Mouse (Mus musculus): ENCODE measurements at regions not wholly inside any gene's neighbourhood (a gene's known extent, or its start where the extent isn't known, plus 50 kb on each side); places are given as distances from the start of the nearest gene placed in this dataset.

DNA sequence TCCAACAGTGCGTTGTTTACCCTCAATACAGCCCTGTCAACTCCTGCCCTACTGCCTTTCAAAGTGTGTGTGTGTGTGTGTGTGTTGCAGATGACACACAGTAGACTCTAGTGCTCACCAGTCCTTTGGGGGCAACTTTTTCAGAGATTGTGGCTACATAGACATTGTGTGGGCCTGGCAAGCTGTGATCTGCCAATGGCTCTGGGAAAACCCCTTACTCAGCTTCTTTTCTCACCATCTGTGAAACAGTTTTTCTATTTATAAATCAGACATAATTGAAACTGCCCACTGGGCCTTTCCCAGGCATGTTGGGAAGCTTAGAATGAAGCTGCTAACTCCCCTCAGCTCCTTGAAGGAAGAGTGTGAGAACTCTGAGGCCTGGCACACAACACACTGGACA lies 369.7 kb upstream of the Fam92a start:
- DNase-seq, result no peak
- intact Hi-C loops (cut with DNase I), result no loop called here

DNA sequence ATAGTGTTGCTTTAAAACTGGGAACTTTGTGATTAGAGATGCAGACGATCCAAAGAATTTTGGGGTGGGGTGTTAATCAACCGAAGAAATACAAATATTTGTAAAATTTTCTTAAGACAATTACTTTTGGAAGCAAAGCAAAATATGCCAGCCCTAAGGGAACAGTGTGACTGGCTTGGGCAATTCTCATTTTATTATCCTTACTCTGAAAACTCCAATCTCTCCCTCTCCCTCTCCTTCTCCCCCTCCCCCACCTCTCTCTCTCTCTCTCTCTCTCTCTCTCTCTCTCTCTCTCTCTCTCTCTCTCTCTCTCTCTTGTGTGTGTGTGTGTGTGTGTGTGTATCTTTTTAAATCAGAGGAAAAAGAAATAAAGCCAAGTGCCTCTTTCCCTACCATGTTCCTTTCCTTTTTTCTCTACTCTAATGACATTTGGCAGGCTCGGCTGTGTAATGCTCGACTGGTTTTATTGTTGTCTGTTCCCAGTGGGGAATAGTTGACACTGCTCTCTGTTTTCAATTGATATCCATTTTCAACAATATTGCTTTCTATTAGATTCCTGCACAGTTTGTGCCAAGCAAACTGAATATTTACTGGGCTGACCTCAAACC lies 367.5 kb upstream of the Fam92a start:
- intact Hi-C loops (cut with DNase I), result loop anchor here (1.0 to 5.0 kb wide), 4 partner anchors 298 to 1898 kb away; no protein-coding TSS in a partner anchor
- no peak for DNase-seq

DNA sequence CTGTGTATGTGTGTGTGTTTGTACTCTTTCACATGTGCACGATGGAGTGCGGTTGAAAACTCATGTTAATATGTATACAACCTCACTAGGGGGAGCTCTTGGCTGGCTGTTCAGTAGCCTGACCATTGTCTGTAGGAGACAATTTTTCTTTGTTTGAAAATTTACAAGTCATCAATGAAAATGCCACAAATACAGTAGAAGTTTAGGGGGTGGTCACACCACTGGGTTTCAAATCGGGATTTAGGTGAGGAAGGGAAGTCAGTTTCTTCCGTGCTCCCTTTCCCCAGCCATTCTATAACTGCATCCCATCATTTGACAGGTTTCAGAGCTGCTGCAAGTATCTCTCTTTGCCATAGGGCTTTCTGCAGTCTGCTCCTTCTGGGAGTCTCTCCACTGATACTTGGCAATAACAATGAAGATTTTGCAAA lies 366.9 kb upstream of the Fam92a start:
- DNase-seq, result peak; percentile 53 to 72
- intact Hi-C loops (cut with DNase I), result loop anchor here (1.0 to 5.0 kb wide), 4 partner anchors 298 to 1899 kb away; no protein-coding TSS in a partner anchor

DNA sequence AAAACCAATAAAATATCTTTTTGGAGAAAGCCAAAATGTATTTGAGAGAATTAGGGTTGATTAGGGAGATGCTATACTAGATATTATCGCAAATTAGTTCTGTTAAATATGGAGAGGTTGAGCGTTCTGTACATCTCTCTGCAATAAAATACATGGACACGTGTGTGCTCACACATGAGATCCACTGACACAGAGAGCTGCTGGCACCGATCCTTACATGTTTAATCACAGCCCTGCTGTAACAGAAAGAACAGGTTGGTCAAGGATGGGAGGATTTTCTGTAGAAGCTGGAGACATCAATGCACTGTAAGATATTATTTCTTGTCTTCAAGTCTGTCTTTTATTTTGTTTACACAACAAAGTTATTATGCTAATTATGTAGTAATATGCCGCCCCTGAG lies 366.2 kb upstream of the Fam92a start:
- no peak for DNase-seq
- intact Hi-C loops (cut with DNase I), result loop anchor here (2.0 to 5.0 kb wide), 3 partner anchors 297 to 1899 kb away; no protein-coding TSS in a partner anchor

DNA sequence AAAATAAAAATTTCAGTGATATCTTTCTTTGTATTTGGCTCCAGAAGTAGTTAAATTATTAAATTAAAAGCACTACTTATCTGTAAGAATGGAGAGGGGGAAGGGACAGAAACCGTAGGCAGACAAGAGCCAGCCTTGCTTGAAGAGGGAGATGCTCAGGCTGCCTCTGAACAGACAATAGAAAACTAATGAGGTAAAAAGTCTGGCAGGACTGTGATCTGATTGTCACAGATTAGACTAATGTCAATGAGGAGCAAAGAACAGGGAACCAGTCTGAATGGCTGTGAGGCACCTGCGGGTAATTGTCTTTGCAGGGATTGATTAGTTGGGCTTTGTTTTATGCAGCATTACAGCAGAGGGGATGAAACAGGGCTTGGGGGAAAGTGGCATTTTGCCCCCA lies 362.3 kb upstream of the Fam92a start:
- intact Hi-C loops (cut with DNase I), result no loop called here
- no peak for DNase-seq

DNA sequence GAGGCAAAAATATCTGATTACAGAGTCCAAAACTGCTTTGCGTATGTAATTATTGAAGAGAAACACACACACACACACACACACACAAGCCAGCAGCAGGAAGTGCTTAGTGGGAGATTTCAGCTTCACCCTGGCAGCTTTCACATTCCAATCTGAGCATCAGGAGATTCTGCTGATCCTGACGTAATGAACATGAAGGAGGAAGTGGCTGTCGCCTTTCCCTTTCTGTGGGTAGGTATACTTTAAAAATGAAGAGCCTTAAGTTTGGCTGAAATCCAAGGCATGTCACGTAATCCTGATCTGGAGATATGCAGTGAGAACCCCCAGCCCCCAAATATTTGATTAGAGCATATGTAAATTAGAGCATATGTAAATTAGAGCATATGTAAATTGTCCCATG lies 361.1 kb upstream of the Fam92a start:
- intact Hi-C loops (cut with DNase I), result no loop called here
- no peak for DNase-seq

DNA sequence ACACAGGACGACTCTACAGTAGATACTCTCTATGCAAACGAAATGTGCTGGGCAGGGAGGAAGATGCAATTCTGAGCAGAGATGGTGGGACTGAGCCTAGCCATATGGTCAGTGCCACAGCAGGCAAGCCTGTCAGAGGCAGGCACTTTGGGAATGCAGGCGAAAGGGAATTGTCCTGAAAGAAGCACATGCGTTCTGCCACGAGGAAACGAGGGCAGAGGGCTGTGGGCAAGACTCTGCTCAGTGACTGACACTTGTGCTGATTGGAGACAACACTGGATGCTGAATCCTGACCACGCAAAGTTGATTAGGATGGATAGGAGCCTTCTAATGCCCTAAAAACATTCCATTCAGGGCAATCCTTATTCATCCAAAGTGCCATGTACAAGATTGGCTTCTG lies 350.5 kb upstream of the Fam92a start:
- intact Hi-C loops (cut with DNase I), result no loop called here
- no peak for DNase-seq

DNA sequence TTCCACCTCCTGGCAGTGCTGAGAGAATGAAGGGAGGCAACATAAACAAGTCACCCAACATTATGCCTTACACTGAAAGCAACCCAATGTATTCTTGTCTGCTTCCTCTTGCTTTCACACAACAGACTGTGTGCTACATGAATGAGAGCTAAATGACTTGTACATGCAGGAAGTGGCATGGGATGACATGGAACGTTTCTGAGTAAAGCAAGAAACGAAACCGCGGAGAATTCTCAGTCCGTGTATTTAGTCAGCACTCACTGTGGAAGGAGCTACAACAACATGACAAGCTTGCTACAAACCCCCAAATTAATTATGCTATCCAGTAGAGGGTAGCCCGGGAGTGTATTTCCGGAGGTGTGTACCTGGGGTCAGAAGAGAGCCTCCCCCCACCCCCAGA lies 349.4 kb upstream of the Fam92a start:
- no peak for DNase-seq
- intact Hi-C loops (cut with DNase I), result no loop called here

DNA sequence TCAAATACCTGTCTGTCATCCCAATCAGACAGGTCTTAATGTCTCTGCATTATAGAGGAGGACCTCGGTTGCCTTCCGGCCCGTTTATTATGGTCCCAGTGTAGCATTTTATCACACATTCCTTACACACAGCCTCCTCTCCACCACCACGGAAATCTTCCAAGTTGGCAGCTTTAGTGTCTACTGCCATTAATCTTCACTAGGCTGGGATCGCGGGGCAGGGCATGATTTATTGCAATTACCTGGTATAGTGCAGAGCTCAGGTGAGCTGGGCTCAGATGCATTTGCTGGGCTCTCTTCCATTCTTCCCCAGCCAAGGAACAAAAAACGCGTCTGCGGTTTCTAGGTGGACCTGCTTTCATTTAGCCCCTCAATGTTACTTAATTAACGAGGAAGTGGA lies 344.7 kb upstream of the Fam92a start:
- DNase-seq, result no peak
- intact Hi-C loops (cut with DNase I), result no loop called here

DNA sequence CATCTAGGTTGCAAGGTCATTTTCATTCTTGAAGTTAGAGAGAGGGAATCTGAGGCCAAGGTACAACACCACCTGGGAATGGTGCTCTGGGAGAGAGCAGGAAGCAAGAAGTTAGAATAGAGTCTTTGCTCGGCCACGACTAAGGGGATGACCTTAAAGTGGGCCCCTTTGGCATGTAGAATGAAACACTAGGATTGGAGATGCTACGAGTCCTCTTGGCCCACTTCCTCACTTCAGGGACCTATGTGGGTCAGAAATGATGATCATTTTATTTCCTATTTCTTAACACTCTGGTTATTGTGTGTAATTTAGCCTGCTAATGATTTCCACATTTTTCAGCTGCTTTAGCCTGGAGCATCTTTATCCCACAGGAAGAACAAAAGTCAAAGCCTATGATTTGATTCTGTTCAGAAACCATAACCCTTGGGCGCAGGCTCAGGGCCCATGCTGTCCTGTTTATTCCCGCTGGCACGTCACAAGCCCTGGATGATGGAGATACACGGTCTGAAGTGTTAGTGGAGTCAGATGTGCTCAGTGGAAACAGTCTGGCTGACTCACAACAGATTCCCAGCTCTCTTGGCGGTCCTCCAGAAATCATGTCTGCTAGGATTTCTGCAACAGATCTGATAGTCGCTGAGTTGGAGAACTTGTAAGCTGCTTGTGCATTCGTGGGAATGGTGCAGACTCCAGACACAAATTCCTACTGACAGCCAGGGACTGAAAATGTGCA lies 340.0 kb upstream of the Fam92a start:
- intact Hi-C loops (cut with DNase I), result no loop called here
- peak; percentile 65 to 75 for DNase-seq

DNA sequence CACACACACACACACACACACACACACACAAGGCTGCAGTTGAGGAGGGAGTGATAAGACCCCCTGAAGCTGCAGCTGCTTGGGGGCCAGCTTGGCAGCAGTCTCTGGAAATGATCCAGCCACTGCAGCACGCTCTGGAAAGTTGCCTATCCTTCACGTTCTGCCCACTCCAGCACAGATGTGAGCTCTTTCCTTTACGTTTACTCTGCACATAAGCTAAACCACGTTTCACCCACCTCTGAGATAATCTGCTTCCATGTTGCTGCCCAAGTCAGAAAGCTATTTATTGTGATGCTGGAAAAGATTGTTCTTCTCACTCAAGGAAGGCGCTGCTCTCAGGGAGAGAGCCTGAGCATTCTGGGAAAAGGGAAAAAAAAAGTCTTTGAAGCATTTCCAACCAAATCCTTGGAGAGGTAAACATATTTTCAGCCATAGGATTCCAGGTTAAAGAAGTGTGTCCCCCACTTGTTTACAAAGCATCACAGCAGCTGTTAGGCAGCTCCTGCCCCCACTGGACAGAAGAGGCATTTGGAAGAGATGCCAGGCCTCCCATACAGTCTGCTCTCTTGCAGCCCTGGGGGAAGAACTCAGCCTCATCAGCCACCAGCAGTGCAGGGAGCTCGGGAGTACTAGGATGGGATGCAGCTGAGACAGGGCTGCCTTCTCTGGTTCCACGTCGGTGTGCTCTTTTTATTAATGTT lies 335.2 kb upstream of the Fam92a start:
- DNase-seq, result peak in 1 of 2 experiments; percentile 14
- intact Hi-C loops (cut with DNase I), result no loop called here

DNA sequence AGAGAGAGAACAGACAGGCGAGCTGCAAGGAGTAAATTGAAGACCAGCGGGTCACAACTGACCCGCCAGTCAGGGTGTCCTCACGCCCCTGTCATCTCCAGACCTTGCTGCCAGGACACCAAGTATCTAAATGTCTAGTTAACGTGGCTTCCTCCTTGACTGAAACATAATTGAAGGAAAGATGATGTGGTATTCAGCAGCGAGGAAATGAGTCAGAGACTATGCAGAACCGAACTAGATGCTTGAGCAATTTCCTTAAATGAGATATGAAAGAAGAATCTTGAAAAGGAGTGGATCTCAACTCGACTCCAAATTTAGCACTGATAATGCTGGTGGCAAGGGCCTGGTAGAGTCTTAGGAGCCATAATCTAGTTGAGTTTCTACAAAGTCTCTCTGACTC lies 329.3 kb upstream of the Fam92a start:
- intact Hi-C loops (cut with DNase I), result no loop called here
- no peak for DNase-seq

DNA sequence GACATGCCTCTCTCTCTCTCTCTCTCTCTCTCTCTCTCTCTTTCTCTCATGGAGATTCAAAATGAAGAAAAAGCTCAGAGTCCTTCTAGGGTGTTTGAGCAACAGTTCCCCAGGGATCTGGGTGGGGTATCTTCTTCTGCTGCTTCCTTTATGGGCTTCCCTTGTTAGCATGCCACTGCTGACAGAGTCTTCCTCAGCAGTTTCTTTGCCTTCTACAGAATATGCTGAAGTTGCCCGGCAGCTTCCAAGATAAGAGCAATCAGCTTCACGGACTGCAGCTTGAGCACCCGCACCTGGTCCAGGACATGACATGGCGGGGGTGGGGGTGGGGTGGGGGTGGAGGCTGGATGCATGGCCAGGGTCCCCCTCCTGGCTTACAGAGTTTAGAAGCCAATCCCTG lies 326.6 kb upstream of the Fam92a start:
- intact Hi-C loops (cut with DNase I), result no loop called here
- DNase-seq, result no peak

DNA sequence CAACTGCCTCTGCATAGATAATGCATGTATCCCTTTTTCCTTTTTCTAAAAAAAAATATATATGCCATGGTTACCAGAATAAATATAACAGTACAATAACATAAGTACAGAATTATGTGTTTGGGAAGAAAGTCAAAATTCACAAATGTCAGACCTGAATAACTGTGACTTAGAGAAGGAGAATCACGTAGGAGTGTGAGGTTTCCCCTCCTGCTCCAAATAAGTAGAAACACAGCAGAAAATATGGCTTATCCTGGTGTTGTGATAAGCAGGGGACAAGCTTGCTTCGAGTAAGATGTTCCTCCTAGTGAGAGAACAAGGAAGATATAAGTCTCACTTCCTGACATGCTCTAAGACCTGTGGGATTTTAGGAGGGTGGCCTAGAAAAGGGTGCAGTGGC lies 320.7 kb upstream of the Fam92a start:
- intact Hi-C loops (cut with DNase I), result no loop called here
- no peak for DNase-seq

DNA sequence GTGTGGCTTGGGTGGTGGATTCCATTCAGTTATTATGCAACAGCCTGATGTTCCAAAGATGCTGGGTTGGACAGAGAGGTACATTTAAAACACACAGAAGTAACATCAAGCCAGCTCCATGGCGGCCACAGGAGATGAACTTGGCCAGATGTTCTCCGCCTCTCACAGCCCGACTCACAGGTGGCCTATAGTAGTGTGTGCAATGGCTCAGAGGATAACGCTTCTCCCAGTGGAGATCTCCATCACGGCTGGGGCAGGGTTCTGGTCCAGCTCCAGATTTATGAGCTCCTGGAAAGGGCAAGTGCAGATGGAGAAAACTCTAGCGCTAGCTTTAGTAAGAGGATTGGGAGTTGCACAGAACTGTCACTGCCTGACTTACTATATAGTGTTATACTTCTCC lies 319.5 kb upstream of the Fam92a start:
- intact Hi-C loops (cut with DNase I), result no loop called here
- peak in 1 of 2 experiments; percentile 35 for DNase-seq

DNA sequence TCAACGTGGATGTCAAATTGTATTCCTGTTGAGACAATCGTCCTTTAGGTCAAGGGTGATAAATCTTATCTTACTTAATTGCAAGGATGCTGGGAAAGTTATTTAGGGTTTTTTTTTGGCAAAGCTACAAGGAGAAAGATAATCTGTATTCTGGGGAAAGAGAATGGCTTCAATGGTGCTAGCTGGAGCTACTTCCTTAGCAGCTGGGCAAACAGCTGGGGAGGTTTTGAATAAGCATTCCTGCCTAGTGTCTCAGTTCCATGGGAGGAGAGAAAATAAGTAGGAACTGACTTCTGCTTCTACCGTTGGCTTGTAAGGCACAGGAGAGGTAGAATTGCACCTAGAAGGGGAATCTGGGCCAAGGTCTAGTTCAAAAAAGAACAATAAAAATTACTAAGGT lies 318.3 kb upstream of the Fam92a start:
- intact Hi-C loops (cut with DNase I), result no loop called here
- DNase-seq, result peak in 1 of 2 experiments; percentile 25

DNA sequence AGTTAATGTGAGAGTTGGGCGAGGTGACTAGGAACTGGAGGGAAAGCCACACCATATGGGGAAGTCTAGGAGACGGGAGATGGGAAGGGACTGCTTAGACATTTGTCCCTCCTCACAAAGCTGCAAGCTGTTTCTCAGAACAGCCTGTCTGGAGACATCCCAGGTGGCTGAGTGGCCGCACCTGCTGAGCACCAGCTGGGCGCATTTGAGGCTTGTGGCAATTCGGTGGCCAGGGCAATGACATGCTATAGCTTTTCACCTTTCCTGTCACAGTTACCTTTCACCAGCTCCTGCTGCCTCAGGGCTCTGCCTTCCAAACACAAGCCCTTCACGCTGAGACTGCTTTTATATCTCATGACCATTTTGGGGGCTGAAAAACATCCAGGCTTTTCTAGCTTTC lies 317.5 kb upstream of the Fam92a start:
- intact Hi-C loops (cut with DNase I), result no loop called here

DNA sequence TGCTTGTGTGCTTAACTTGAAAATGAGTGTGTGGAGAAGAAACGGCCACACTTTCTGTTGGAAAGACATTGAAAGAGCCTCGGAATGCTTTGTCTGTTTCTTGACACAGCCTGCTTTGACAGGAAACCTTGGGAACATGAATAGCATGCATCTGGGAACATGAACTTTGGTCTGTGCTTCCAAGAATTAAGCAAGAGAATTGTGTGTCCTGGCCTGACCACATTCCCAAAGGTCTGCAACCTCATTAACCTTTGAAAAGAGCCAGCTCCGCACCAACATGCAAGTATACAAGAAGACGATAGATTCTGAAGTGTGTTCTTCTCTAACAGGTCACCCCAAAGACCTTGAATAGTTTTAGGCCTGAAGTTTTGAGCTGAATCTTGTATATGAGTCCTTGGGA lies 309.7 kb upstream of the Fam92a start:
- intact Hi-C loops (cut with DNase I), result no loop called here
- no peak for DNase-seq

More for the DNA sequence above, 317.5 kb upstream of the Fam92a start:
- DNase-seq, result peak; percentile 28 to 41

DNA sequence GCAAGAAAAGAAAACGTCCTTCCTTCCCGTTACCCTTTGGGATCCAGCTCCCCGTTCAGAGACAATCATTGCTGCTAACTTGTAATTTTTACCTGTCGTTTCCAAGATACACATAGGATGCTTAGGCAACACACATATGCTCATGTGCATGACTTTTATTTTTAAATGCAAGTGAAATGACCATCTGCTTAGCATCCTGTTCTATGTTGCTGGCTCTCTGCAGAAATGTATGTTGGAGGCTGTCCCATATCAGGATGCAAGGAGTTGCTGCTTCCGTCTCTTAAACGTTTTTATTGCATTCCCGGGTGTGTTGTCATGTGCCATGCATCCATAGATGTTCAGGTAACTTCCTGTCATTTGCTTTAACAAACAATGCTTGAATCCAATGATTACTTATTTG lies 304.9 kb upstream of the Fam92a start:
- intact Hi-C loops (cut with DNase I), result no loop called here
- no peak for DNase-seq

DNA sequence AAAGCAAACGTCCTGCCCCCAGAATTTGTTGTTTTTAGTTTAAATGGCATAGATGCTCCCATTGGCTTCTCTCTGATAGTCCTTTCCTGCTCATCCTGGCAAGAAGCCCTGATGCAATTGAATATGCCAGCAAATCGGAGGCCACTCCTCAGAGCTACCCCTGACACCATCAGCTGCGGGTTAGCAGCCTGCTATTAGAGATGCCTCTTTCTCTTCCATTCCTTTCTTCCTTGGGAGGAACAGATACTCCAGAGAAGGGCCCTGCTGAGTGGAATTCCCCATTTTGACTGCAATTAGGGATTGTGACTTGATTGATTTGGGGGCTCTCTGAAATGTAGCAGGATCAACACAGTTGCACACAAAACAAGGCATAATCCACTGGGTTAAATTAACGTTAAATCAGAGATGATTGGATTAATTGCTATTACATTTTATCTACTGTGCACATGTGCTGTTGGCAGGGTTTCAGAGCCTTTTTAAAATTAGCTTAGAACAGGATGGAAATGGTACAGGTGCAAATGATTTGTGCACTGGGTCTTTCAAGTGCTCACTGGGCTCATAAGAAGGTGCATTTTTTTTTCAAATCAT lies 303.3 kb upstream of the Fam92a start:
- DNase-seq, result no peak
- intact Hi-C loops (cut with DNase I), result no loop called here

DNA sequence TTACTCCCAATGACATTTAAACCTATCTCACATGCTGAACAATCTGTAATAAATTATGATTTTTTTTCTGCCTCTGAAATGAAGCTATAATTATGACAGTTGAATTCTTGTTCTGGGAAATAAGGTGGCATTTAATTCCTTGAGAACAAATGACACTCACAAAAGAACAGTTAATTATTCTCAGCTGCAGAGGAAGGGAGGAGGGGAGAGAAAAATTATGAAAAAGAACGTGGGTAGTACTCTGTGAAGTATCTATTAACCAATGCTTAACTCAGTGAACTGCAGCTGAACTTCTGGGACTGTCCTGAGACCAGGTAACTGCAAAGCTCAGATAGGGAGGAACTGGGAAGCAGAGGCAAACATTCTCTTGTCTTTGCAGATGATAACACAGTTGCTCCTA lies 302.6 kb upstream of the Fam92a start:
- DNase-seq, result no peak
- intact Hi-C loops (cut with DNase I), result no loop called here

DNA sequence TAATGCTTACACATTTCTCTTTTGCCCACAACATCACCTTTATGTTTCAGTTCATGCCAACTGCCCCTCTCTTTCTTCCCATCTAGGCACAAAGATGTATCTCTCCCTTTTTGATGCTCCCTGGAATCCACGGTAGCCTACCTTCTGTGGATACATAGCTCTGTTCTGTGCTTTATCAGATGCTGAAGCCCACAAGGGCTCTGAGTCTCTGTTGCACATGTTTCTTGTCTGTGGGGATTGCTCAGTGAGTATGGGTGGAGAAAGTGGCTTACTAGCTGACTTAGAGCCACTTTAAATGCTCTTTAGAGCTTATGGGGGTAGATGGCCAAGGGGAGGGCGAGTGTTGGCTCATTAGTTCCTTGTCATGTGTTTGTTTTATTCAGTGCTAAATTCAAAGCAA lies 289.9 kb upstream of the Fam92a start:
- DNase-seq, result no peak
- intact Hi-C loops (cut with DNase I), result no loop called here
